Mouse (Mus musculus): ENCODE measurements around the gene C2. TPM values are rescaled to one million over a fixed set of nuclear protein-coding genes. Genes with fewer than 3 reads are reported as not detected.

Gene C2
- polyA plus RNA-seq, 1 experiment from 2014 or later: 4.0 TPM

DNA sequence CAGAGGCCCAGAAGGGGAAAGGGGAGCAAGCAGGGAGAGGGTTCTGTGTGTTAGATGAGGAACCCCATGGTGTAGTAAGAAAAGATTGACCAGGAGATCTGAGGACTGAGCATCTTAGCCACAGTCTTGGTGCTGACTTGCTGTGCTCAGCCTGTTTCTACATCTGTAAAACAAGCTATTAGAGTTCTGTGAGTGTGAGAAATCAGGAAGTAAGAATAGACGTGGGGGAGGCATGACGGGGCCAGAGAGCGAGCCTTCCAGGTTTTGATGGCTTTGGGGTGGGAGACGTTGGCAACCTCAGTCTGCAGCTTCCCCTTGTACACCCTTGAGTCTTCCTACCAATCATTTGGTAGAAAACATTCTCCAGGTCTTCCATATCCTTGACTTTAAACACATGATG is 39.4 kb downstream of the C2 start:
- no peak for ATAC-seq (ENCODE audit: low read depth)
- 86% methylated on average over 4 of the region's 4 CpGs for WGBS

DNA sequence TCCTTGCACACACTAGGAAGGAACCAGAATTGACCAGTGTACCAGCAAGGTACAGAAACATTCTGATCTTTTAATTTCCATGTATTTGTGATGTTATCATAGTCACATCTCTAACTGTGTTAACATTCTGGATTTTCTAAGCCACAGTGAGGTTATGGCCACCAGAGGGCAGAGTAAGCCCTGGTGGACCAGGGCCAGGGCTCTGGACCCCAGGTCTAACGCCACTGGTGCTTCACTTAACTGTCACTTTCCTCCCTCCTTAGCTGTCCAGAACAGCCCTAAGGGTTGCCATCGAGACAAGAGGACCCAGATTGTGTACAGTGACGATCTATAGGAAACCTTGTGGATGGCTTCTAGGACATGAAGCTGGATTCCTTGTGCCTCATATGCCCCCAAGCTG is 42.2 kb downstream of the C2 start:
- peak; percentile 30 for DNase-seq (ENCODE audit: low spot score)
- WGBS: 39% methylated on average over 3 of the region's 3 CpGs
- Histone ChIP-seq H3K36me3 (ENCODE audit: control insufficient read depth, insufficient read depth, low read length) (peaks cover 48% of the 10 kb centered on the region), H3K4me1 (ENCODE audit: control insufficient read depth, insufficient read depth, low read length) (peaks cover 7% of the 10 kb centered on the region), H3K4me3 (ENCODE audit: low read depth, low read length) (no peak overlapping the region), H3K9me3 (ENCODE audit: control insufficient read depth, low read length) (no peaks in the 10 kb centered on the region), H3K27ac (replicated peaks; ENCODE audit: low read depth, low read length) (no peak overlapping the region), H3K27me3 (replicated peaks; ENCODE audit: control insufficient read depth, insufficient read depth, low read length) (no peaks in the 10 kb centered on the region), H3K4me2 (ENCODE audit: low read depth, low read length) (no peak overlapping the region), H3K9ac (ENCODE audit: low read depth, low read length) (0 out of 2 replicates have a peak overlapping the region, but pooled peaks have one; percentile 2)
- ATAC-seq (ENCODE audit: low read depth): no peak

More for the DNA sequence above, 39.4 kb downstream of the C2 start:
- Histone ChIP-seq H3K36me3 (ENCODE audit: control insufficient read depth, insufficient read depth, low read length) (peaks cover 31% of the 10 kb centered on the region), H3K9ac (ENCODE audit: low read depth, low read length) (no peak overlapping the region), H3K4me1 (ENCODE audit: control insufficient read depth, insufficient read depth, low read length) (no peaks in the 10 kb centered on the region), H3K27ac (replicated peaks; ENCODE audit: low read depth, low read length) (no peak overlapping the region), H3K4me3 (ENCODE audit: low read depth, low read length) (no peak overlapping the region), H3K9me3 (ENCODE audit: control insufficient read depth, low read length) (no peaks in the 10 kb centered on the region), H3K27me3 (replicated peaks; ENCODE audit: control insufficient read depth, insufficient read depth, low read length) (no peaks in the 10 kb centered on the region), H3K4me2 (ENCODE audit: low read depth, low read length) (no peak overlapping the region)
- no peak for DNase-seq (ENCODE audit: low spot score)

DNA sequence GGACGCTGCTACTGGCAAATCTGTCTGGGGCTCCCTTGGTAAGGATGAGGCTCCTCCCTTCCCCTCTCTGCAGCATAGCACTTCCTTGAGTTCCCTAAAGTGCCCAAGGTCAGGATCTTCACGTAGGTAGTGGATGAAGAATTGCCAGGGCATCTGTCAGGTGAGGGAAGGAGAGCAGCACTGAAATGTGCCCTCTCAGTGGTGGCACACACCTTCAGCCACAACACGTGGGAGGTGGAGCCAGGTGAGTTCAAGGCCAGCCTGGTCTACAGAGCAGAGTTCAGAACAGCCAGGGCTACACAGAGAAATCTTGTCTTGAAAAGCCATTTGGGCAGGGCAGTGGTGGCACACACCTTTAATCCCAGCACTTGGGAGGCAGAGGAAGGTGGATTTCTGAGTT is 43.3 kb downstream of the C2 start:
- Histone ChIP-seq H3K9ac (ENCODE audit: low read depth, low read length) (no peak overlapping the region), H3K4me3 (ENCODE audit: low read depth, low read length) (no peak overlapping the region), H3K4me1 (ENCODE audit: control insufficient read depth, insufficient read depth, low read length) (peaks cover 8% of the 10 kb centered on the region), H3K4me2 (ENCODE audit: low read depth, low read length) (no peak overlapping the region), H3K27me3 (replicated peaks; ENCODE audit: control insufficient read depth, insufficient read depth, low read length) (no peaks in the 10 kb centered on the region), H3K9me3 (ENCODE audit: control insufficient read depth, low read length) (no peaks in the 10 kb centered on the region), H3K27ac (replicated peaks; ENCODE audit: low read depth, low read length) (no peak overlapping the region), H3K36me3 (ENCODE audit: control insufficient read depth, insufficient read depth, low read length) (peaks cover 48% of the 10 kb centered on the region)
- no peak for DNase-seq (ENCODE audit: low spot score)
- 75% methylated on average over 3 of the region's 3 CpGs for WGBS
- no peak for ATAC-seq (ENCODE audit: low read depth)

DNA sequence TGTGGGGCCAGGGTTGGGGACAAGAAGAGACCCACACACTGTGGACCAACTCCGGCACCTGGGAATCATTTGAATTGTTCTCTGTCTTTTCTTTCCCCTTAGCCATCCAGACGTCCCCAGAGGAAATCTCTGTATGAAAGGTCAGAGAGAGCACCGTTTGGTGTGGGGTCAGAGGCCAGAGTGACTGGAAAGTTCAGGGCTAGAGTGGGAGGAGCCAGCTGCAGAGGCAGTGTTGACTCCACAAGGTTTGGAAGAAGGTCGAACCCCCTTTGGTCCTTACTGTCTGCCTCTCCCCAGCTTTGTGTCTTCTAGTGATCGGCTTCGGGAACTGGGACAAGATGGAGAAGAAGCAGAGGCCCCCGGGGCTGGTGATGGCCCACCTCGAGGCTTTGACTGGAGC is 44.6 kb downstream of the C2 start:
- H3K36me3 ChIP-seq (ENCODE audit: control insufficient read depth, insufficient read depth, low read length): peaks cover 48% of the 10 kb centered on the region
- peaks cover 8% of the 10 kb centered on the region for H3K4me1 ChIP-seq (ENCODE audit: control insufficient read depth, insufficient read depth, low read length)
- H3K9ac ChIP-seq (ENCODE audit: low read depth, low read length): no peak overlapping the region
- ATAC-seq (ENCODE audit: low read depth) (no peak), DNase-seq (ENCODE audit: low spot score) (no peak)
- H3K27me3 ChIP-seq (replicated peaks; ENCODE audit: control insufficient read depth, insufficient read depth, low read length): no peaks in the 10 kb centered on the region
- WGBS: 52% methylated on average over 8 of the region's 8 CpGs
- H3K9me3 ChIP-seq (ENCODE audit: control insufficient read depth, low read length): no peaks in the 10 kb centered on the region
- no peak overlapping the region for H3K4me2 ChIP-seq (ENCODE audit: low read depth, low read length)
- H3K27ac ChIP-seq (replicated peaks; ENCODE audit: low read depth, low read length): no peak overlapping the region
- no peak overlapping the region for H3K4me3 ChIP-seq (ENCODE audit: low read depth, low read length)

DNA sequence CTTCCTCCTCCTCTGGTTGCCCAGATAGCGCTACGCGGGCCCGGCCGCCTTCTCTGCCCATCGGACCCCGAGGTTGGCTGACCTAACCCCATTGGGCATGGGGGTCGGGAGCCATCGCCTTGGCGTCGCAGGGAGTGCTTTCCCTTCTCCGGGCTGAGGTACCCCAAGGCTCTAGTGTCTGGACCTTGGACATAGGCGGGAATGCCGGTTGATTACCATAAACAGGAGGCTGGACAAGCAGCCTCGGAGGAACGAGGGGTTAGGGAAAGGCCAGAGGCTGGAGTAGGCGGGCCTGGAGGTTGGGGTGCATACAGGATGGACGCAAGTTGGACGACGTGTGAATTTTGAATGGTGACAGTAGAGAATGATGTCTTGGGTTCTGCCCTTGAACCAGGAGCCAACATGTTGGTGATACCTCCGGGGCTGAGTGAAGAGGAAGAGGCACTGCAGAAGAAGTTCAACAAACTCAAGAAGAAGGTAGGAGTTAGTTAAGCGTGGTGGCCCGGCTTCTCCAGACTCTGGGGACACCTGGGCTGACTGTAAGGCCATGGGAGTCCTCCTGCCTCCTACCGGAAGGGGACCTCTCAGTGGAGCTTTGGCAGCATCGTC is 47.4 kb downstream of the C2 start:
- peak overlapping the region; percentile 68 for H3K4me2 ChIP-seq (ENCODE audit: low read depth, low read length)
- H3K9ac ChIP-seq (ENCODE audit: low read depth, low read length): peak overlapping the region; percentile 77
- no peaks in the 10 kb centered on the region for H3K27me3 ChIP-seq (replicated peaks; ENCODE audit: control insufficient read depth, insufficient read depth, low read length)
- ATAC-seq (ENCODE audit: low read depth): peak; percentile 13; the same call in 1 of the 2 replicates
- no peak for DNase-seq (ENCODE audit: low spot score)
- H3K36me3 ChIP-seq (ENCODE audit: control insufficient read depth, insufficient read depth, low read length): peaks cover 60% of the 10 kb centered on the region
- peak overlapping the region; percentile 69 for H3K4me3 ChIP-seq (ENCODE audit: low read depth, low read length)
- H3K9me3 ChIP-seq (ENCODE audit: control insufficient read depth, low read length): no peaks in the 10 kb centered on the region
- peaks cover 8% of the 10 kb centered on the region for H3K4me1 ChIP-seq (ENCODE audit: control insufficient read depth, insufficient read depth, low read length)
- H3K27ac ChIP-seq (replicated peaks; ENCODE audit: low read depth, low read length): 0 out of 2 replicates have a peak overlapping the region, but pooled peaks have one; percentile 17
- 2% methylated on average over 25 of the region's 25 CpGs for WGBS

DNA sequence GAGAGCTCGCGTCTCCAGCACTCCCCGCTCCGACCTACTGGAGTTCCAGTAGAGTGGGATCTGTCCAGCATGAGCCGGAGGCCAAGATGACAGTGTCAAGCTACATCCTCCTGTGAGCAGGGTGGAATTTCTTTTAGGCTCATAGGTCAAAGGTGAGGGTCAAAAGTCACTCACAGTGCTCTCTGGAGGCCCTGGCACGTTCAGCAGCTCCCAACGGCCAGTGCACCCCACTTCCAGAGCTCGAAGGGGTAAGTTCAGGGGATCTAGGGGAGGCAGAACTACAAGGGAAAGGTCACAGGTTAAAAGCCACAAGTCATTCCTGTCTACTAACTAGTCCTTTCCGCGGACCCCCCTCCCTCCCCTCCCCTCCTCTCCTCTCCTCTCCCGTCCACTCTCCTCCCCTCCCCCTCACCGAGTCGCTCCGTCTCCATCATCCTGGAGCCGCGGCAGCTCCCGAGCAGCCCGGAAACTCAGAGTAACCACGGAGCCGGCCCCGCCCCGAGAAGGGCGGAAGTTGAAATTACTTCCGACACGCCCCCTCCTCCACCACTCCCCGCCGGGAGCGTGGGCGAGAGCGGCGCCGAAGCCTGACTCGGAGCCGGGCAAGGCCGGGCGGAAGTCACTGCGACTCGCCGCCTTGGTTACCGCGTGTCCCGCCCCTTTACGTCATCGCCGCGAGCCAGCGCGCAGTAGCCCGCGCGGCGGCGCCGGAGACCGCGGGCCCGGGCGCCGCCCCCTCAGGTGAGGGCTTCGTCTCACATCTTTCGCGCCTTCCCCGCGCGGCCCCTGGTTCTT is 48.1 kb downstream of the C2 start, which contains the start of the genes Skiv2l and Nelfe:
Gene Skiv2l (minus strand): TSS at position 489 of the 795 bp plus-strand sequence.
Gene Nelfe (plus strand): TSS at position 670 of the 795 bp plus-strand sequence.
- under 1% methylated on average over 44 of the region's 65 CpGs for WGBS
- H3K36me3 ChIP-seq (ENCODE audit: control insufficient read depth, insufficient read depth, low read length): peaks cover 60% of the 10 kb centered on the region

DNA sequence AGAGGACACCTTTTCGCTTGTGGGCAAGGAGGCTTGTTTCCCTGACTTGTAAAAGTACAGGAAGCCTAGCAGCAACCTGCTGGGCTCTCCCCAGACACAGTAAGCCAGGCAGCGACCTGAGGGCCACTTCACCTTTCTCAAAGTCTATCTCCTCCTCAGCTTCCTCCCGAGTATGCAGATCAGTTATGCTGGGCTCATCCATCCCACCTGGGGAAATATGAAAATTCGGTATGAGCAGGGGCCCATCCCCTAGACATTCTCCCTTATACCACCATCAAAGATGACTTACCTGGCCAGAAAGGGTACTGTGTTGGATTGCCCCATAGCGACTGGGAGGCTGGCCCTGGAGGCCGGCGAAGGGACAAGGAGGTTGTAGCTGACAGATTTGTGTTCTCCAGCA is 50.5 kb downstream of the C2 start:
- Histone ChIP-seq H3K4me1 (ENCODE audit: control insufficient read depth, insufficient read depth, low read length) (peaks cover 8% of the 10 kb centered on the region), H3K36me3 (ENCODE audit: control insufficient read depth, insufficient read depth, low read length) (peaks cover 62% of the 10 kb centered on the region), H3K4me3 (ENCODE audit: low read depth, low read length) (no peak overlapping the region), H3K4me2 (ENCODE audit: low read depth, low read length) (no peak overlapping the region), H3K27me3 (replicated peaks; ENCODE audit: control insufficient read depth, insufficient read depth, low read length) (no peaks in the 10 kb centered on the region), H3K27ac (replicated peaks; ENCODE audit: low read depth, low read length) (no peak overlapping the region), H3K9me3 (ENCODE audit: control insufficient read depth, low read length) (no peaks in the 10 kb centered on the region), H3K9ac (ENCODE audit: low read depth, low read length) (0 out of 2 replicates have a peak overlapping the region, but pooled peaks have one; percentile 25)
- DNase-seq (ENCODE audit: low spot score) (no peak), ATAC-seq (ENCODE audit: low read depth) (no peak)
- 91% methylated on average over 7 of the region's 7 CpGs for WGBS

More for the DNA sequence above, 48.1 kb downstream of the C2 start, which contains the start of the genes Skiv2l and Nelfe:
- no peaks in the 10 kb centered on the region for H3K27me3 ChIP-seq (replicated peaks; ENCODE audit: control insufficient read depth, insufficient read depth, low read length)
- peak within 1 kb of the TSS; percentile 82 for H3K9ac ChIP-seq (ENCODE audit: low read depth, low read length)
- peak within 1 kb of the TSS; percentile 69 for H3K4me3 ChIP-seq (ENCODE audit: low read depth, low read length)
- no peaks in the 10 kb centered on the region for H3K9me3 ChIP-seq (ENCODE audit: control insufficient read depth, low read length)
- peaks cover 8% of the 10 kb centered on the region for H3K4me1 ChIP-seq (ENCODE audit: control insufficient read depth, insufficient read depth, low read length)
- H3K27ac ChIP-seq (replicated peaks; ENCODE audit: low read depth, low read length): peak within 1 kb of the TSS; percentile 17; the same call in 1 of the 2 replicates
- peak; percentile 98 for DNase-seq (ENCODE audit: low spot score)
- ATAC-seq (ENCODE audit: low read depth): peak; percentile 98
- peak within 1 kb of the TSS; percentile 68 for H3K4me2 ChIP-seq (ENCODE audit: low read depth, low read length)

DNA sequence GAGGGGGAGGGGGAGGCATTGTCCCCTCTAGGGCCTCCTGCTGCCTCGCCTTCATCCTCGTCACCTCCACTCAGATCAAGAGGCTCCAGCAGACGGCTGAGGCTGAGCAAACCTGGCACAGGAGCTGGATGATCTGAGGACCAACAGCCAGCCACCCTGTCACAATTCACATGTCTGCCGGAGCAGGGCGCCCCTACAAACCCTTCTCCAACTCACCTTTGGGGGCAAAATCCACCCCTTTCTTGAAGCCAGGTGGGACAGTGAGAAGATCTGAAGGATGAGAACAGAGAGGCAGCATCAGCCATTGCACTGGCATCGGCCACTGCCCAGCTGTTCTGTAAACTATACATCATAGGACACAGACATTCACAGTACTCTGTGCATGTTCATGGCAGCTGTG is 50.9 kb downstream of the C2 start:
- Histone ChIP-seq H3K4me2 (ENCODE audit: low read depth, low read length) (no peak overlapping the region), H3K27me3 (replicated peaks; ENCODE audit: control insufficient read depth, insufficient read depth, low read length) (no peaks in the 10 kb centered on the region), H3K27ac (replicated peaks; ENCODE audit: low read depth, low read length) (no peak overlapping the region), H3K4me3 (ENCODE audit: low read depth, low read length) (no peak overlapping the region), H3K9ac (ENCODE audit: low read depth, low read length) (no peak overlapping the region), H3K4me1 (ENCODE audit: control insufficient read depth, insufficient read depth, low read length) (peaks cover 8% of the 10 kb centered on the region), H3K9me3 (ENCODE audit: control insufficient read depth, low read length) (no peaks in the 10 kb centered on the region), H3K36me3 (ENCODE audit: control insufficient read depth, insufficient read depth, low read length) (peaks cover 62% of the 10 kb centered on the region)
- ATAC-seq (ENCODE audit: low read depth) (no peak), DNase-seq (ENCODE audit: low spot score) (no peak)
- 88% methylated on average over 6 of the region's 6 CpGs for WGBS

Data from embryonic facial prominence, embryonic 14.5 days (tissue).